Mouse (Mus musculus) ES-Bruce4 (cell line): ENCODE results near the gene Ifi27l2a.

Experiments used
- CTCF ChIP-seq: IDR thresholded peaks from one replicate; pipeline ENCODE4 v1.8.1; 2011; ENCODE audit warnings: low read depth, low read length
- EP300 ChIP-seq: IDR thresholded peaks from 2 replicates; pipeline ENCODE4 v1.6.1; 2011; ENCODE audit warnings: low read depth, low read length; ENCODE audit not compliant: insufficient read depth
- POLR2A ChIP-seq: IDR thresholded peaks from one replicate; pipeline ENCODE4 v1.8.1; 2011; ENCODE audit warnings: low read length; ENCODE audit not compliant: insufficient read depth

- TF ChIP-seq CTCF (no peak), EP300 (no peak), POLR2A (no peak)
These were observed 44.3 kb upstream of the Ifi27l2a start for GRCm38 (mm10) chr12:103487750-103488149.
